Mouse (Mus musculus): Measurements from ENCODE around the gene Sco2. TPM values are rescaled to one million over a fixed set of nuclear protein-coding genes. Genes with fewer than 3 reads are reported as not detected.

The Sco2 gene
- polyA plus RNA-seq, 1 experiment = 30.0 TPM

GRCm38 (mm10) chr15:89374340-89374739, 694 bp upstream of the Sco2 start:
- no peak for DNase-seq (ENCODE audit: extremely low spot score in 1 of 2, low spot score in 1 of 2)

- DNase-seq (ENCODE audit: extremely low spot score in 1 of 2, low spot score in 1 of 2) = peak; percentile 64 to 89
These were observed 452 bp downstream of the Sco2 start for GRCm38 (mm10) chr15:89373027-89373761.

- DNase-seq (ENCODE audit: extremely low spot score in 1 of 2, low spot score in 1 of 2) = no peak
These were observed 1.1 kb downstream of the Sco2 start for GRCm38 (mm10) chr15:89372536-89372935.

GRCm38 (mm10) chr15:89372068-89372467, 1.6 kb downstream of the Sco2 start:
- no peak for DNase-seq (ENCODE audit: extremely low spot score in 1 of 2, low spot score in 1 of 2)

- no peak for DNase-seq (ENCODE audit: extremely low spot score in 1 of 2, low spot score in 1 of 2)
These were observed 8.5 kb downstream of the Sco2 start for GRCm38 (mm10) chr15:89365141-89365551.

- DNase-seq (ENCODE audit: extremely low spot score in 1 of 2, low spot score in 1 of 2) = no peak
These were observed 10.6 kb downstream of the Sco2 start for GRCm38 (mm10) chr15:89363051-89363450.

GRCm38 (mm10) chr15:89358784-89359183, 14.9 kb downstream of the Sco2 start:
- no peak for DNase-seq (ENCODE audit: extremely low spot score in 1 of 2, low spot score in 1 of 2)

- peak in 1 of 2 experiments; percentile 64 for DNase-seq (ENCODE audit: extremely low spot score in 1 of 2, low spot score in 1 of 2)
These were observed 17.3 kb downstream of the Sco2 start for GRCm38 (mm10) chr15:89356372-89356771.

- DNase-seq (ENCODE audit: extremely low spot score in 1 of 2, low spot score in 1 of 2) = peak; percentile 86 to 96
These were observed 18.1 kb downstream of the Sco2 start, which contains the start of the genes Lmf2 and Ncaph2 for GRCm38 (mm10) chr15:89355241-89356187. Lmf2 (minus strand) TSS chr15:89355659. Ncaph2 (plus strand) TSS chr15:89355719.

GRCm38 (mm10) chr15:89354455-89354854, 19.2 kb downstream of the Sco2 start:
- no peak for DNase-seq (ENCODE audit: extremely low spot score in 1 of 2, low spot score in 1 of 2)

- DNase-seq (ENCODE audit: extremely low spot score in 1 of 2, low spot score in 1 of 2) = no peak
These were observed 19.8 kb downstream of the Sco2 start for GRCm38 (mm10) chr15:89353837-89354236.

- no peak for DNase-seq (ENCODE audit: extremely low spot score in 1 of 2, low spot score in 1 of 2)
These were observed 20.9 kb downstream of the Sco2 start for GRCm38 (mm10) chr15:89352795-89353194.

- no peak for DNase-seq (ENCODE audit: extremely low spot score in 1 of 2, low spot score in 1 of 2)
These were observed 21.6 kb downstream of the Sco2 start for GRCm38 (mm10) chr15:89352054-89352453.

- no peak for DNase-seq (ENCODE audit: extremely low spot score in 1 of 2, low spot score in 1 of 2)
These were observed 22.3 kb downstream of the Sco2 start for GRCm38 (mm10) chr15:89351302-89351701.

- DNase-seq (ENCODE audit: extremely low spot score in 1 of 2, low spot score in 1 of 2) = no peak
These were observed 23.2 kb downstream of the Sco2 start for GRCm38 (mm10) chr15:89350447-89350846.

GRCm38 (mm10) chr15:89343325-89343724, 30.3 kb downstream of the Sco2 start:
- no peak for DNase-seq (ENCODE audit: extremely low spot score in 1 of 2, low spot score in 1 of 2)

- no peak for DNase-seq (ENCODE audit: extremely low spot score in 1 of 2, low spot score in 1 of 2)
These were observed 32.0 kb downstream of the Sco2 start for GRCm38 (mm10) chr15:89341678-89342077.

GRCm38 (mm10) chr15:89340136-89340535, 33.5 kb downstream of the Sco2 start:
- no peak for DNase-seq (ENCODE audit: extremely low spot score in 1 of 2, low spot score in 1 of 2)

- DNase-seq (ENCODE audit: extremely low spot score in 1 of 2, low spot score in 1 of 2) = no peak
These were observed 34.0 kb downstream of the Sco2 start for GRCm38 (mm10) chr15:89339696-89340095.

- DNase-seq (ENCODE audit: extremely low spot score in 1 of 2, low spot score in 1 of 2) = no peak
These were observed 37.2 kb downstream of the Sco2 start for GRCm38 (mm10) chr15:89336422-89336821.

- no peak for DNase-seq (ENCODE audit: extremely low spot score in 1 of 2, low spot score in 1 of 2)
These were observed 38.7 kb downstream of the Sco2 start for GRCm38 (mm10) chr15:89334774-89335537.

All from frontal cortex, adult 2 months (tissue).